Mouse (Mus musculus) G1E-ER4 (cell line): Measurements from ENCODE around the gene Fam98c. TPM values are rescaled to one million over a fixed set of nuclear protein-coding genes. Genes with fewer than 3 reads are reported as not detected.

Experiments used
- GATA1 ChIP-seq: IDR thresholded peaks from one replicate; pipeline ENCODE4 v1.8.0; 2012; ENCODE audit warnings: low read length, inconsistent platforms
- polyA plus RNA-seq: library from polyadenylated mRNA; stranded (reverse); fragments of >175 nt; gene quantifications from 2 replicates; pipeline ENCODE4 v1.2.3, GENCODE M21; 2012

Fam98c gene
- 75.9 and 77.6 TPM in 2 replicates for polyA plus RNA-seq

GRCm38 (mm10) chr7:29155838-29156782 lies at the start of gene Fam98c:
Gene Fam98c (minus strand): TSS chr7:29156234.
- TF ChIP-seq GATA1, result no peak

GRCm38 (mm10) chr7:29202577-29202976 lies 46.5 kb upstream of the Fam98c start:
- TF ChIP-seq GATA1, result no peak

- no peak for TF ChIP-seq GATA1
Measured at GRCm38 (mm10) chr7:29180854-29181236, 24.8 kb upstream of the Fam98c start.

- no peak for TF ChIP-seq GATA1
Measured at GRCm38 (mm10) chr7:29180077-29180853, 24.2 kb upstream of the Fam98c start, which contains the start of gene Psmd8. Gene Psmd8 (minus strand): TSS chr7:29180701.

- TF ChIP-seq GATA1, result no peak
Measured at GRCm38 (mm10) chr7:29179323-29179722, 23.3 kb upstream of the Fam98c start.

- TF ChIP-seq GATA1, result no peak
Measured at GRCm38 (mm10) chr7:29178106-29178505, 22.1 kb upstream of the Fam98c start.

- no peak for TF ChIP-seq GATA1
Measured at GRCm38 (mm10) chr7:29172390-29173016, 16.5 kb upstream of the Fam98c start.

- no peak for TF ChIP-seq GATA1
Measured at GRCm38 (mm10) chr7:29171562-29172097, 15.6 kb upstream of the Fam98c start.

- no peak for TF ChIP-seq GATA1
Measured at GRCm38 (mm10) chr7:29170755-29171561, 14.9 kb upstream of the Fam98c start.

GRCm38 (mm10) chr7:29170066-29170754 lies 14.2 kb upstream of the Fam98c start, which contains the start of the genes Ggn and Spred3:
Gene Ggn (plus strand): TSS chr7:29170210.
Gene Spred3 (minus strand): TSS chr7:29170411.
- TF ChIP-seq GATA1, result no peak

- no peak for TF ChIP-seq GATA1
Measured at GRCm38 (mm10) chr7:29169231-29170065, 13.4 kb upstream of the Fam98c start.

GRCm38 (mm10) chr7:29168791-29169230 lies 12.8 kb upstream of the Fam98c start:
- TF ChIP-seq GATA1, result no peak

- no peak for TF ChIP-seq GATA1
Measured at GRCm38 (mm10) chr7:29168121-29168695, 12.2 kb upstream of the Fam98c start.
